Mouse (Mus musculus) CH12.LX (cell line): ENCODE results near the gene Kcnh7.

ENCODE experiments used
- CTCF ChIP-seq, 2 experiments: IDR thresholded peaks in 1 of 2; conservative IDR thresholded peaks in 1 of 2; 2 replicates each; pipeline ENCODE4 v1.5.1; 2011 to 2012; ENCODE audit warnings: low read depth in 2 of 2, low read length in 2 of 2, improper control_type of control experiment in 1 of 2, inconsistent platforms in 1 of 2, mild to moderate bottlenecking in 1 of 2, moderate library complexity in 1 of 2
- E2F4 ChIP-seq: IDR thresholded peaks from 2 replicates; pipeline ENCODE4 v1.6.1; 2011; ENCODE audit warnings: low read depth, low read length, improper control_type of control experiment; ENCODE audit not compliant: insufficient replicate concordance
- EP300 ChIP-seq: IDR thresholded peaks from 2 replicates; pipeline ENCODE4 v1.6.1; 2011; ENCODE audit warnings: low read length, improper control_type of control experiment
- HCFC1 ChIP-seq: IDR thresholded peaks from 2 replicates; pipeline ENCODE4 v1.6.1; 2012; ENCODE audit warnings: low read depth, mild to moderate bottlenecking, inconsistent platforms, low read length, improper control_type of control experiment
- MAX ChIP-seq: IDR thresholded peaks from 2 replicates; pipeline ENCODE4 v1.6.1; 2011; ENCODE audit warnings: low read length, improper control_type of control experiment
- NRF1 ChIP-seq: IDR thresholded peaks from 2 replicates; pipeline ENCODE4 v1.6.1; 2014; ENCODE audit warnings: low read depth, mild to moderate bottlenecking, inconsistent platforms, low read length, improper control_type of control experiment, moderate library complexity
- PAX5 ChIP-seq: IDR thresholded peaks from 2 replicates; pipeline ENCODE4 v1.6.1; 2012; ENCODE audit warnings: low read length, inconsistent platforms, mixed read lengths
- POLR2A ChIP-seq: IDR thresholded peaks from 2 replicates; pipeline ENCODE4 v1.6.1; 2011; ENCODE audit warnings: low read depth, mild to moderate bottlenecking, improper control_type of control experiment, low read length
- POLR2AphosphoS2 ChIP-seq: IDR thresholded peaks from 2 replicates; pipeline ENCODE4 v1.6.1; 2011; ENCODE audit warnings: low read depth, low read length, improper control_type of control experiment
- TBP ChIP-seq: conservative IDR thresholded peaks from 2 replicates; pipeline ENCODE4 v1.6.1; 2011; ENCODE audit warnings: low read depth, low read length, improper control_type of control experiment
- USF1 ChIP-seq: IDR thresholded peaks from 2 replicates; pipeline ENCODE4 v1.6.1; 2014; ENCODE audit warnings: low read depth, mild to moderate bottlenecking, inconsistent platforms, low read length, improper control_type of control experiment
- ZC3H11A ChIP-seq: IDR thresholded peaks from 2 replicates; pipeline ENCODE4 v1.6.1; 2012; ENCODE audit warnings: low read depth, mild to moderate bottlenecking, inconsistent platforms, low read length, improper control_type of control experiment
- ZKSCAN1 ChIP-seq: IDR thresholded peaks from 2 replicates; pipeline ENCODE4 v1.6.1; 2012; ENCODE audit warnings: low read depth, inconsistent platforms, low read length, improper control_type of control experiment, borderline replicate concordance

DNA sequence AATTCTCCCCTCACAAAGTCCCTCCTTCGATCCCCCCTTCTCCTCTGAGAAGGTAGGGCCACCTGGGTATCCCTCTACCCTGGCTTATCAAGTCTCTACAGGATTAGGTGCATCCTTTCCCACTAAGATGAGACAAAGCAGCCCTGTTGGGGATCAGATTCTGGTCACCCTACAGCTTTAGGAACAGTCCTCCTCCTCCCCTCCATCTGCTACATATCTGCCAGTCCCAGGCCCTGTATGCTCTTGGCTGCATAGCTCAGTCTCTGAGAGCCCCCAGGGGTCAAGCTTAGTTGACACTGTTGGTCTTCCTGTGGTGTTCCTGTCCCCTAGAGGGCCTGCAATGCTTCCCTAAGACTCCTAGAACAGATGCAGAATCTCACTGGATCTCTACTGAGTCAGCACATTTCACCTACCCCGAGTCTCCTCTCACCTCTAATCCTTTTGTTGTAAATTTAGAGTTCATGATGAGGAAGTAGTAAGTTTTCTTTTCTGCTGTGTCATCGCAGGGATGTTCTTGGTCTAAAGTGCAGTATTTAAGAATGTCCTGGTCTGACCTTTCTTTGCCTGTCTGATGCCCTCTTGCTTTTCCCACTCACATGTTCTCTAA is 499.0 kb downstream of the Kcnh7 start:
- no peak for TF ChIP-seq USF1
- no peak for TF ChIP-seq ZKSCAN1
- no peak for TF ChIP-seq POLR2A
- TF ChIP-seq TBP, result no peak
- TF ChIP-seq CTCF (conservative IDR thresholded peaks at IDR 0.05 in 1 of 2, IDR thresholded peaks at IDR 0.05 in 1 of 2; ENCODE audit: low read depth in 2 of 2, low read length in 2 of 2), result no peak
- no peak for TF ChIP-seq PAX5
- no peak for TF ChIP-seq ZC3H11A
- TF ChIP-seq NRF1, result no peak
- no peak for TF ChIP-seq POLR2AphosphoS2
- 0 out of 2 replicates have a peak, but pooled peaks have one; percentile 11 for TF ChIP-seq EP300
- TF ChIP-seq HCFC1, result no peak
- TF ChIP-seq MAX, result no peak
- no peak for TF ChIP-seq E2F4
